Mouse (Mus musculus) kidney, embryonic 14.5 days (tissue): ENCODE data around the gene Rflna. TPM values are rescaled to one million over a fixed set of nuclear protein-coding genes. Genes with fewer than 3 reads are reported as not detected.

Source experiments
- ATAC-seq: fragments of 200-750 bp; cut with Nextera tagmentation; 2 replicates; pipeline ENCODE4 v1.8.0; 2017; ENCODE audit warnings: moderate number of reproducible peaks, mild to moderate bottlenecking, moderate TSS enrichment, moderate library complexity; ENCODE audit not compliant: low FRiP score, low TSS enrichment
- H3K27ac ChIP-seq: fragments of 300-500 bp; sonication (generic); 2 replicates; pipeline ENCODE4 v1.5.1; 2014; ENCODE audit warnings: low read depth, mild to moderate bottlenecking, low read length, moderate library complexity, mixed read lengths
- H3K27me3 ChIP-seq: fragments of 300-500 bp; sonication (generic); 2 replicates; pipeline ENCODE4 v1.6.1; 2014; ENCODE audit warnings: mild to moderate bottlenecking, low read length; ENCODE audit not compliant: control insufficient read depth, insufficient read depth
- H3K36me3 ChIP-seq: fragments of 300-500 bp; sonication (generic); 2 replicates; pipeline ENCODE4 v1.6.1; 2014; ENCODE audit warnings: low read length, mixed read lengths; ENCODE audit not compliant: control insufficient read depth, insufficient read depth
- H3K4me1 ChIP-seq: fragments of 300-500 bp; sonication (generic); 2 replicates; pipeline ENCODE4 v1.6.1; 2014; ENCODE audit warnings: low read length, mixed read lengths; ENCODE audit not compliant: control insufficient read depth, insufficient read depth
- H3K4me2 ChIP-seq: fragments of 300-500 bp; sonication (generic); replicated peaks from 2 replicates; pipeline ENCODE4 v1.6.1; 2014; ENCODE audit warnings: low read depth, mild to moderate bottlenecking, low read length
- H3K4me3 ChIP-seq: fragments of 300-500 bp; sonication (generic); 2 replicates; pipeline ENCODE4 v1.5.1; 2014; ENCODE audit warnings: mild to moderate bottlenecking, low read length
- H3K9ac ChIP-seq: fragments of 300-500 bp; sonication (generic); 2 replicates; pipeline ENCODE4 v1.6.1; 2014; ENCODE audit warnings: low read depth, mild to moderate bottlenecking, low read length, moderate library complexity
- H3K9me3 ChIP-seq: fragments of 300-500 bp; sonication (generic); 2 replicates; pipeline ENCODE4 v1.6.1; 2016; ENCODE audit warnings: low read length; ENCODE audit not compliant: control insufficient read depth
- WGBS: fragments of 180-500 bp; shearing (Covaris S2); extraction: QIAGEN DNeasy Blood & Tissue Kit; methylation state at CpG from one replicate; pipeline ENCODE4 v1.1.7; 2014; 5-methylcytosine and 5-hydroxymethylcytosine counted together
- polyA plus RNA-seq: library from polyadenylated mRNA; unstranded; fragments of >200 nt; fragmentation: Nextera tagmentation; extraction: Ambion mirVana; gene quantifications from 2 replicates; pipeline ENCODE4 v1.2.1, GENCODE M21; 2014

Gene Rflna
- polyA plus RNA-seq, 1 experiment from 2014 or later: 4.8 TPM

DNA sequence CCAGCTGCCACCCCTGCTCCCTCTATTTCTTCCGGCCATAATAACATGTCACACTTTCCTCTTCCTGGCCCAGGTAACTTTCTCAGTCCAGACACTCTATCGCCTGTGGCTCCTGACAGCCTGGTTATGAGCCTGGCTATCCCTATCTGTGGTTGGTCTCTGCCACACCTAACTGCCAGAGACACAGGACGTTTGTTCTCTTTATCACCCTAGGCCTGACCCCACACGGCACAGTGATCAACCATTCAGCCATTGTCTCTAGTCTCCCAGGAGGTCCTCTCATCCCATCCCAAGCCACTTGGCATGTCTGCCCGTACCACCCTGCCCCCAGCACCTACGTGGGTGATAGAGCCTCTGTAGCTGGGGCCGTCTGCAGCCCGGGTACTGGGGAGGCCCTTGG is 33.5 kb downstream of the Rflna start:
- WGBS: 85% methylated on average over 8 of the region's 8 CpGs
- Histone ChIP-seq H3K9me3 (no peaks in the 10 kb centered on the region), H3K9ac (no peak overlapping the region), H3K4me1 (0 out of 2 replicates have a peak, but pooled peaks cover 7% of the 10 kb centered on the region), H3K36me3 (peaks cover 88% of the 10 kb centered on the region), H3K4me2 (no peak overlapping the region), H3K4me3 (no peak overlapping the region), H3K27me3 (no peaks in the 10 kb centered on the region), H3K27ac (no peak overlapping the region)
- ATAC-seq: no peak

GRCm38 (mm10) chr5:125039377-125040027 is 36.5 kb downstream of the Rflna start:
- H3K27ac ChIP-seq: no peak overlapping the region
- no peaks in the 10 kb centered on the region for H3K9me3 ChIP-seq
- no peak overlapping the region for H3K9ac ChIP-seq
- ATAC-seq: no peak
- 0 out of 2 replicates have a peak, but pooled peaks cover 8% of the 10 kb centered on the region for H3K4me1 ChIP-seq
- no peak overlapping the region for H3K4me3 ChIP-seq
- no peaks in the 10 kb centered on the region for H3K27me3 ChIP-seq
- peaks cover 84% of the 10 kb centered on the region for H3K36me3 ChIP-seq
- WGBS: 85% methylated on average over 8 of the region's 8 CpGs
- H3K4me2 ChIP-seq: no peak overlapping the region

GRCm38 (mm10) chr5:125040128-125040584 is 37.1 kb downstream of the Rflna start:
- Histone ChIP-seq H3K27me3 (no peaks in the 10 kb centered on the region), H3K9ac (no peak overlapping the region), H3K27ac (no peak overlapping the region; the same call in 1 of the 2 replicates), H3K36me3 (peaks cover 84% of the 10 kb centered on the region), H3K4me3 (no peak overlapping the region), H3K4me1 (0 out of 2 replicates have a peak, but pooled peaks cover 8% of the 10 kb centered on the region), H3K9me3 (no peaks in the 10 kb centered on the region), H3K4me2 (no peak overlapping the region)
- ATAC-seq: no peak
- 74% methylated on average over 5 of the region's 5 CpGs for WGBS

DNA sequence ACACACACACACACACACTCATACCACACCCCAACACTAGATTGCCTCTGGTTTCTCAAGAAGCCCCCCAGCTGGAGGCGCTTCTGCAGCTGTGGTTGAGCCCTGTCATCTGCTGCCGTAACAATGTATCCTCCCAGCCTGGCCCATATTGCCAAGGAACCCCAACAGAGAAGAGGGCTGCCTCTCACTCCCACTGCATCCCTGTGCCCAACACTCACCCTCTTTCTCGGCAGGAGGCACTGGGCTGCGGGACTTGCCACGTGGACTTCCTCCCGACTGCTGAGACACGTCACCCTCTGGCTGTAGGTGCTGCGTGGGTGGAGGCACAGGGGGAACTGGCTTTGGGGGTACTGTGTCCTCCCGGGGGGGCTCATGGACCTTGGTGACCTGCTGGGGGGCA is 38.6 kb downstream of the Rflna start:
- H3K9me3 ChIP-seq: no peaks in the 10 kb centered on the region
- ATAC-seq: no peak
- WGBS: 83% methylated on average over 9 of the region's 9 CpGs
- H3K27me3 ChIP-seq: no peaks in the 10 kb centered on the region
- no peak overlapping the region for H3K9ac ChIP-seq
- 0 out of 2 replicates have a peak, but pooled peaks cover 8% of the 10 kb centered on the region for H3K4me1 ChIP-seq
- peaks cover 82% of the 10 kb centered on the region for H3K36me3 ChIP-seq
- no peak overlapping the region for H3K4me3 ChIP-seq
- H3K4me2 ChIP-seq: no peak overlapping the region
- H3K27ac ChIP-seq: no peak overlapping the region

- no peak overlapping the region for H3K4me3 ChIP-seq
- H3K36me3 ChIP-seq: peaks cover 82% of the 10 kb centered on the region
- WGBS: 93% methylated on average over 6 of the region's 6 CpGs
- no peak for ATAC-seq
- H3K4me2 ChIP-seq: no peak overlapping the region
- H3K27ac ChIP-seq: no peak overlapping the region
- 0 out of 2 replicates have a peak, but pooled peaks cover 8% of the 10 kb centered on the region for H3K4me1 ChIP-seq
- no peak overlapping the region for H3K9ac ChIP-seq
- H3K9me3 ChIP-seq: no peaks in the 10 kb centered on the region
- H3K27me3 ChIP-seq: no peaks in the 10 kb centered on the region
Measured at GRCm38 (mm10) chr5:125043448-125043847, 40.4 kb downstream of the Rflna start.

DNA sequence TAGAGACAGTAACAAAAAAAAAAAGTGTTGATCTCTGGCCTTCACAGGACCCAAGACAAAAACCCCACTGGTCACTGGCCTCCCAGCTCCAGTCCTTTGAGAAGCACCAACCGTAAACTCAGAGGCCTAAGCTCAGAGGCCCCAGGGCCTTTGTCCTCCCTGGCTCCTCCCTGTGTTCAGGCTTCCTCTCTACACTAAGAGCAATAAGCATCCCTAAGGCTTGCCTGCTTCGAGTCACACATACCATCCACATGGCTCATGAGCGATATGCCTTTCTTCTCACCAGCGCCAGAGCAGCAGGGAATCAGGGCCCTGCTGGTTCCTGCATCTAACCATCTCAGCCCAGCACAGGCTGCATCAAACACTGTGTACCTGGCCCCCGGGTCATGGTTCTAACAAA is 42.2 kb downstream of the Rflna start:
- H3K4me2 ChIP-seq: no peak overlapping the region
- no peaks in the 10 kb centered on the region for H3K9me3 ChIP-seq
- ATAC-seq: no peak
- 0 out of 2 replicates have a peak, but pooled peaks cover 6% of the 10 kb centered on the region for H3K4me1 ChIP-seq
- no peak overlapping the region for H3K4me3 ChIP-seq
- H3K36me3 ChIP-seq: peaks cover 83% of the 10 kb centered on the region
- H3K27me3 ChIP-seq: no peaks in the 10 kb centered on the region
- 67% methylated on average over 5 of the region's 5 CpGs for WGBS
- no peak overlapping the region for H3K27ac ChIP-seq
- no peak overlapping the region for H3K9ac ChIP-seq

- H3K4me1 ChIP-seq: 0 out of 2 replicates have a peak, but pooled peaks cover under 1% of the 10 kb centered on the region
- H3K36me3 ChIP-seq: peaks cover 94% of the 10 kb centered on the region
- H3K27ac ChIP-seq: no peak overlapping the region
- H3K4me3 ChIP-seq: no peak overlapping the region
- 52% methylated on average over 5 of the region's 5 CpGs for WGBS
- H3K4me2 ChIP-seq: no peak overlapping the region
- no peak overlapping the region for H3K9ac ChIP-seq
- no peaks in the 10 kb centered on the region for H3K9me3 ChIP-seq
- ATAC-seq: no peak
- H3K27me3 ChIP-seq: no peaks in the 10 kb centered on the region
Measured at GRCm38 (mm10) chr5:125046436-125046835, 43.4 kb downstream of the Rflna start.

DNA sequence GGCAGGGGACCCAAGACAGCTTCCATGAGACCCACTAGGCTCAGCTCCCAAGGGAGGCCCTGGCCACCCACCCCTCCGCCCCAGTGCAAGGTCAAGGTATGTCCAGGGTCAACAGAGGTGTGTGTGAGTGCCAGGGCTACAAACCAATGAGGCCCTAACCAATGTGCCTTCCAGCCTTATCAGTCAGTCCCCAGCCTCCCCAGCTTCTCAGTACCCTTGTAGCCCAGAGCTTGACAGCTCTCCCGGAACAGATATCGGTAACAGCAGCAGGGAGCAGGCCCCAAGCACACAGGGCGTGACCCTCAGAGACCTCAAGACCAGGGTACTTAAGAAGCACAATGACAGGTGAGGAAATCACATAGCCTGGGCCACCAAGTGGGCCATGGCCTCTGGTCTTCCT is 46.5 kb downstream of the Rflna start:
- Histone ChIP-seq H3K27me3 (no peaks in the 10 kb centered on the region), H3K4me3 (no peak overlapping the region), H3K4me1 (0 out of 2 replicates have a peak, but pooled peaks cover 6% of the 10 kb centered on the region), H3K9ac (no peak overlapping the region), H3K9me3 (no peaks in the 10 kb centered on the region), H3K36me3 (peaks cover 83% of the 10 kb centered on the region), H3K4me2 (no peak overlapping the region), H3K27ac (no peak overlapping the region)
- no peak for ATAC-seq
- 90% methylated on average over 4 of the region's 4 CpGs for WGBS

DNA sequence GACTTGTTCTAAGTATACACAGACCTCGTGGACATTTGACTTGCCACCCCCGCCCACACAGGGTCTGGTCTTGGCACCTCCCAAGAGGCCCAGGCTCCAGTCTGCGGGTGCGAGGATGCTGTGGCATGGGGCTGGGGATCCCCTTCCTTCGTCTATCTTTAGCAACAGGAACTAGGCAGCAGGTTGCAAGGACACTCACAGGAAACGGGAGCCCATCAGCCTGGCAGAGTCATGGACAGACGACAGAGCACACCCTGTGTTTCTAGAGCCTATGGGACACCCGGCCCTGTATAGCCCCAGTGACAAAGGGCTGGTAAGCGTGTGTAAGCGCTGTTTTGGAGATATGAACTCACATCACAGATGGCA is 49.2 kb downstream of the Rflna start:
- no peak overlapping the region for H3K4me2 ChIP-seq
- H3K27ac ChIP-seq: no peak overlapping the region
- no peaks in the 10 kb centered on the region for H3K9me3 ChIP-seq
- no peak for ATAC-seq
- H3K4me1 ChIP-seq: peaks cover 29% of the 10 kb centered on the region
- H3K27me3 ChIP-seq: no peaks in the 10 kb centered on the region
- no peak overlapping the region for H3K4me3 ChIP-seq
- no peak overlapping the region for H3K9ac ChIP-seq
- peaks cover 66% of the 10 kb centered on the region for H3K36me3 ChIP-seq
- WGBS: 73% methylated on average over 10 of the region's 10 CpGs
